Comparison of ENCODE assay signal across 34 mouse cellular contexts in genomic region chr8:13780536-13780935, GRCm38 (mm10). TPM values are rescaled to one million over a fixed set of nuclear protein-coding genes. Genes with fewer than 3 reads are reported as not detected.
DNase-seq lines count a peak whose midpoint lies in the region; ATAC-seq and TF ChIP-seq lines count a peak whose summit lies in the region.
"Had no signal": no experiment of that assay in that cellular context is flagged by ENCODE, and none has a peak within 500 bp of the region (broad histone marks: within the 10 kb centered on the region; RNA-seq: fewer than 3 reads in every experiment).

No protein-coding gene starts in this region.

- H3K4me1 ChIP-seq in ES-E14 (ENCODE audit: control insufficient read depth in 2 of 2, insufficient read depth in 2 of 2, low read length in 2 of 2, poor library complexity in 1 of 2) = peaks cover 0 to 4% of the 10 kb centered on the region in 2 experiments; a peak in 1 of 4 replicates
- peaks cover 9% of the 10 kb centered on the region for H3K4me1 ChIP-seq in neural tube, embryonic 15.5 days
- H3K4me1 ChIP-seq in midbrain, embryonic 11.5 days (ENCODE audit: control insufficient read depth, insufficient read depth, low read length) = peaks cover 5% of the 10 kb centered on the region; the same call in 1 of the 2 replicates

- in situ Hi-C loops in ES-E14 (cut with MboI; ENCODE audit: low sequenced_read_pairs in 2 of 2, unreplicated experiment in 2 of 2) = no loop called here

- H3K27me3 ChIP-seq in neural tube, embryonic 15.5 days (replicated peaks) = no peaks in the 10 kb centered on the region
- no peaks in the 10 kb centered on the region for H3K27me3 ChIP-seq in midbrain, embryonic 11.5 days (ENCODE audit: control insufficient read depth, insufficient read depth, low read length)
- H3K27me3 ChIP-seq: embryonic facial prominence, embryonic 13.5 days; forebrain, embryonic 13.5 days; heart, embryonic 12.5 days; neural tube, embryonic 13.5 days had no signal

- ATAC-seq in neural tube, embryonic 15.5 days (ENCODE audit: low FRiP score) = no peak
- ATAC-seq in midbrain, embryonic 11.5 days (ENCODE audit: low FRiP score) = no peak
- ATAC-seq: CD4-positive, CD25-positive, alpha-beta regulatory T cell, adult 4 months; forebrain, embryonic 13.5 days; midbrain, embryonic 16.5 days had no signal

- no peak overlapping the region for H3K4me3 ChIP-seq in layer of hippocampus, adult 2 months
- no peak overlapping the region for H3K4me3 ChIP-seq in ES-E14 (ENCODE audit: insufficient read depth in 1 of 2, low read depth in 1 of 2, low read length in 2 of 2, poor library complexity in 1 of 2, severe bottlenecking in 1 of 2)
- no peak overlapping the region for H3K4me3 ChIP-seq in neural tube, embryonic 15.5 days (replicated peaks)
- H3K4me3 ChIP-seq in midbrain, embryonic 11.5 days (ENCODE audit: low read depth, low read length) = no peak overlapping the region
- H3K4me3 ChIP-seq: embryonic facial prominence, embryonic 13.5 days; erythroblast, embryonic 14.5 days; forebrain, embryonic 13.5 days; heart, embryonic 12.5 days; myocyte; neural tube, embryonic 13.5 days had no signal

- H3K36me3 ChIP-seq in ES-E14 (ENCODE audit: control insufficient read depth, insufficient read depth, low read length, poor library complexity, severe bottlenecking) = peaks cover 27% of the 10 kb centered on the region
- peaks cover 58% of the 10 kb centered on the region for H3K36me3 ChIP-seq in neural tube, embryonic 15.5 days
- H3K36me3 ChIP-seq in midbrain, embryonic 11.5 days (ENCODE audit: control insufficient read depth, insufficient read depth, low read length) = peaks cover 18% of the 10 kb centered on the region

- H3K9ac ChIP-seq in ES-E14 (ENCODE audit: insufficient read depth, low read depth, low read length, poor library complexity, severe bottlenecking) = no peak overlapping the region
- no peak overlapping the region for H3K9ac ChIP-seq in neural tube, embryonic 15.5 days (replicated peaks)
- no peak overlapping the region for H3K9ac ChIP-seq in midbrain, embryonic 11.5 days (ENCODE audit: low read length)
- H3K9ac ChIP-seq: embryonic facial prominence, embryonic 13.5 days; forebrain, embryonic 13.5 days; heart, embryonic 12.5 days; neural tube, embryonic 13.5 days had no signal

- no peak for DNase-seq in layer of hippocampus, adult 2 months (ENCODE audit: low spot score in 2 of 2)
- DNase-seq in layer of hippocampus, adult 8-10 months (ENCODE audit: low spot score in 2 of 2) = no peak
- no peak for DNase-seq in ES-E14 (ENCODE audit: low read depth, low spot score)
- peak; percentile 54 for DNase-seq in NIH3T3 (ENCODE audit: low read depth)
- DNase-seq in kidney, adult 9 months = no peak
- DNase-seq in midbrain, embryonic 11.5 days (ENCODE audit: low spot score, missing footprints) = no peak
- DNase-seq: cerebellum, adult 2 months; cerebellum, postnatal 36 days; embryo, embryonic 11 days; heart, adult 18-20 months; heart, postnatal 10 days; kidney, adult 11 months; kidney, postnatal 4 days; lung, postnatal 4 days; thymus, postnatal 36 days had no signal

- WGBS in neural tube, embryonic 15.5 days = 91% methylated on average over 3 of the region's 3 CpGs
- WGBS in midbrain, embryonic 11.5 days = 93% methylated on average over 3 of the region's 3 CpGs

- H3K4me2 ChIP-seq in neural tube, embryonic 15.5 days = no peak overlapping the region
- H3K4me2 ChIP-seq in midbrain, embryonic 11.5 days = no peak overlapping the region
- H3K4me2 ChIP-seq: embryonic facial prominence, embryonic 13.5 days; forebrain, embryonic 13.5 days; heart, embryonic 12.5 days; neural tube, embryonic 13.5 days had no signal

- 0 out of 2 replicates have a peak overlapping the region, but pooled peaks have one; percentile 23 for H3K27ac ChIP-seq in layer of hippocampus, adult 2 months
- H3K27ac ChIP-seq in ES-E14 (ENCODE audit: insufficient read depth, low read depth, low read length, poor library complexity, severe bottlenecking) = no peak overlapping the region
- H3K27ac ChIP-seq in neural tube, embryonic 15.5 days (replicated peaks) = no peak overlapping the region
- H3K27ac ChIP-seq in midbrain, embryonic 11.5 days (ENCODE audit: low read depth, low read length) = no peak overlapping the region
- H3K27ac ChIP-seq: embryonic facial prominence, embryonic 13.5 days; forebrain, embryonic 13.5 days; neural tube, embryonic 13.5 days had no signal

- no peaks in the 10 kb centered on the region for H3K9me3 ChIP-seq in ES-E14 (ENCODE audit: control insufficient read depth, insufficient read depth, low read depth, low read length)
- no peaks in the 10 kb centered on the region for H3K9me3 ChIP-seq in neural tube, embryonic 15.5 days (replicated peaks)
- H3K9me3 ChIP-seq in midbrain, embryonic 11.5 days (ENCODE audit: control insufficient read depth, low read length) = no peaks in the 10 kb centered on the region
- H3K9me3 ChIP-seq: embryonic facial prominence, embryonic 13.5 days; forebrain, embryonic 13.5 days; heart, embryonic 12.5 days; neural tube, embryonic 13.5 days had no signal

- no peak for TF ChIP-seq CTCF in layer of hippocampus, adult 2 months (conservative IDR thresholded peaks at IDR 0.05)

TF ChIP-seq in ES-E14, 5 proteins besides CTCF, POLR2A, EP300 and RAD21:
- TF ChIP-seq MAFK (IDR thresholded peaks at IDR 0.05; ENCODE audit: insufficient read depth, low read depth, low read length) = 0 out of 2 replicates have a peak, but pooled peaks have one; percentile 19
- TF ChIP-seq CHD2 (IDR thresholded peaks at IDR 0.05; ENCODE audit: low read depth, low read length) = no peak
- TF ChIP-seq HCFC1 (IDR thresholded peaks at IDR 0.05; ENCODE audit: borderline replicate concordance, insufficient read depth, low read length) = no peak
TF ChIP-seq in ES-E14: peak in this region for 1.

RNA-seq across cellular contexts. Expression of gene Upf3a, which starts 4.9 kb away (rescaled TPM):
- 10 to 100 TPM; 35.5 to 38.2 TPM for total RNA-seq in layer of hippocampus, adult 2 months (2021)
- 10 to 100 TPM; 25.5 to 36.6 (median 32.5) TPM for total RNA-seq in layer of hippocampus, adult 8-10 months (2022)
- total RNA-seq in ES-E14 (2012; rRNA removed) = 27.6 and 34.2 TPM in 2 replicates
- polyA plus RNA-seq in neural tube, embryonic 15.5 days (2015; fragmentation: Nextera tagmentation; extraction: Ambion mirVana) = 41.7 and 42.5 TPM in 2 replicates
- 37.8 and 39.2 TPM in 2 replicates for polyA plus RNA-seq in midbrain, embryonic 11.5 days (2014; fragmentation: Nextera tagmentation; extraction: Ambion mirVana)

RNA-seq across cellular contexts. Expression of gene Cdc16, which starts 23.1 kb away (rescaled TPM):
- total RNA-seq in layer of hippocampus, adult 2 months (2021) = 10 to 100 TPM; 54.3 to 58.2 TPM
- 10 to 100 TPM; 46.6 to 56.9 (median 55.6) TPM for total RNA-seq in layer of hippocampus, adult 8-10 months (2022)
- 51.5 and 63.6 TPM in 2 replicates for total RNA-seq in ES-E14 (2012; rRNA removed)
- polyA plus RNA-seq in neural tube, embryonic 15.5 days (2015; fragmentation: Nextera tagmentation; extraction: Ambion mirVana) = 138 and 149 TPM in 2 replicates
- 250 and 266 TPM in 2 replicates for polyA plus RNA-seq in midbrain, embryonic 11.5 days (2014; fragmentation: Nextera tagmentation; extraction: Ambion mirVana)

RNA-seq across cellular contexts. Expression of gene AF366264, which starts 57.7 kb away (rescaled TPM):
- total RNA-seq in layer of hippocampus, adult 2 months (2021) = not detected
- total RNA-seq in layer of hippocampus, adult 8-10 months (2022) = not detected
- total RNA-seq in ES-E14 (2012; rRNA removed) = not detected in 2 replicates
- not detected in 2 replicates for polyA plus RNA-seq in neural tube, embryonic 15.5 days (2015; fragmentation: Nextera tagmentation; extraction: Ambion mirVana)
- polyA plus RNA-seq in midbrain, embryonic 11.5 days (2014; fragmentation: Nextera tagmentation; extraction: Ambion mirVana) = not detected in 2 replicates
- total RNA-seq: gastrocnemius, adult 8-10 months; heart, adult 18-20 months; heart, postnatal 10 days; layer of hippocampus, postnatal 14 days; liver, adult 2 months had no signal
- polyA plus RNA-seq: CD4-positive, CD25-positive, alpha-beta regulatory T cell, adult 4 months; cerebellum, adult 2 months; embryonic facial prominence, embryonic 13.5 days; erythroblast, embryonic 14.5 days; forebrain, embryonic 13.5 days; frontal cortex, adult 2 months; heart, embryonic 12.5 days; hindbrain, embryonic 11.5 days; kidney, embryonic 16.5 days; limb, embryonic 11.5 days; liver, adult 2 months; liver, embryonic 16.5 days; lung, embryonic 16.5 days; midbrain, embryonic 16.5 days; myocyte; neural tube, embryonic 13.5 days; spleen, adult 2 months had no signal
